Mouse (Mus musculus) kidney, embryonic 15.5 days (tissue): ENCODE data around the gene Tmem185b. TPM values are rescaled to one million over a fixed set of nuclear protein-coding genes. Genes with fewer than 3 reads are reported as not detected.
A peak's percentile ranks its signal among the peaks of the same experiment; 100 is the strongest.

Experiments
- ATAC-seq: fragments of 200-750 bp; cut with Nextera tagmentation; replicated peaks from 2 replicates; pipeline ENCODE4 v1.8.0; 2017; ENCODE audit warnings: moderate TSS enrichment; ENCODE audit not compliant: low FRiP score
- H3K27ac ChIP-seq: fragments of 300-500 bp; sonication (generic); 2 replicates; pipeline ENCODE4 v1.5.1; 2015; ENCODE audit warnings: mild to moderate bottlenecking, inconsistent platforms
- H3K27me3 ChIP-seq: fragments of 300-500 bp; sonication (generic); 2 replicates; pipeline ENCODE4 v1.6.1; 2015; ENCODE audit warnings: inconsistent platforms
- H3K36me3 ChIP-seq: fragments of 300-500 bp; sonication (generic); 2 replicates; pipeline ENCODE4 v1.6.1; 2015; ENCODE audit warnings: inconsistent platforms
- H3K4me1 ChIP-seq: fragments of 300-500 bp; sonication (generic); 2 replicates; pipeline ENCODE4 v1.6.1; 2015; ENCODE audit warnings: inconsistent platforms
- H3K4me2 ChIP-seq: fragments of 300-500 bp; sonication (generic); 2 replicates; pipeline ENCODE4 v1.6.1; 2015; ENCODE audit warnings: moderate library complexity, mild to moderate bottlenecking, inconsistent platforms
- H3K4me3 ChIP-seq: fragments of 300-500 bp; sonication (generic); replicated peaks from 2 replicates; pipeline ENCODE4 v1.5.1; 2015; ENCODE audit warnings: mild to moderate bottlenecking, inconsistent platforms
- H3K9ac ChIP-seq: fragments of 300-500 bp; sonication (generic); 2 replicates; pipeline ENCODE4 v1.6.1; 2015; ENCODE audit warnings: mild to moderate bottlenecking, inconsistent platforms
- H3K9me3 ChIP-seq: fragments of 300-500 bp; sonication (generic); replicated peaks from 2 replicates; pipeline ENCODE4 v1.6.1; 2016; ENCODE audit warnings: inconsistent platforms
- WGBS: fragments of 180-500 bp; shearing (Covaris S2); methylation state at CpG from one replicate; pipeline ENCODE4 v1.1.7; 2015; ENCODE audit warnings: mixed read lengths; 5-methylcytosine and 5-hydroxymethylcytosine counted together
- polyA plus RNA-seq: library from polyadenylated mRNA; unstranded; fragments of >200 nt; fragmentation: Nextera tagmentation; extraction: Ambion mirVana; gene quantifications from 2 replicates; pipeline ENCODE4 v1.2.1, GENCODE M21; 2015

Gene Tmem185b
- polyA plus RNA-seq, 1 experiment from 2014 or later = 29.8 TPM

- Histone ChIP-seq H3K36me3 (peaks cover 18% of the 10 kb centered on the region; the same call in 1 of the 2 replicates), H3K4me1 (peaks cover 34% of the 10 kb centered on the region), H3K4me2 (peak within 1 kb of the TSS; percentile 73), H3K9ac (peak within 1 kb of the TSS; percentile 67), H3K27ac (peak within 1 kb of the TSS; percentile 87), H3K9me3 (no peaks in the 10 kb centered on the region), H3K4me3 (peak within 1 kb of the TSS; percentile 79), H3K27me3 (no peaks in the 10 kb centered on the region)
- WGBS = under 1% methylated on average over 57 of the region's 57 CpGs
- peak; percentile 98 for ATAC-seq
Measured at GRCm38 (mm10) chr1:119504260-119505062, 21.5 kb upstream of the Tmem185b start, which contains the start of gene Ralb. Gene Ralb, minus strand, starts transcription at chr1:119504794.

- Histone ChIP-seq H3K4me3 (no peak overlapping the region), H3K27ac (no peak overlapping the region), H3K9me3 (no peaks in the 10 kb centered on the region), H3K4me2 (no peak overlapping the region), H3K36me3 (peaks cover 8% of the 10 kb centered on the region; the same call in 1 of the 2 replicates), H3K9ac (no peak overlapping the region), H3K27me3 (no peaks in the 10 kb centered on the region), H3K4me1 (peaks cover 42% of the 10 kb centered on the region)
- ATAC-seq = no peak
- 90% methylated on average over 3 of the region's 3 CpGs for WGBS
Measured at GRCm38 (mm10) chr1:119505951-119506350, 20.0 kb upstream of the Tmem185b start.

- Histone ChIP-seq H3K27ac (peak overlapping the region; percentile 69), H3K9ac (no peak overlapping the region), H3K9me3 (no peaks in the 10 kb centered on the region), H3K4me2 (no peak overlapping the region), H3K4me1 (peaks cover 28% of the 10 kb centered on the region), H3K36me3 (no peaks in the 10 kb centered on the region), H3K27me3 (no peaks in the 10 kb centered on the region), H3K4me3 (no peak overlapping the region)
- ATAC-seq = no peak
- WGBS = 42% methylated on average over 4 of the region's 4 CpGs
Measured at GRCm38 (mm10) chr1:119508548-119508947, 17.4 kb upstream of the Tmem185b start.

DNA sequence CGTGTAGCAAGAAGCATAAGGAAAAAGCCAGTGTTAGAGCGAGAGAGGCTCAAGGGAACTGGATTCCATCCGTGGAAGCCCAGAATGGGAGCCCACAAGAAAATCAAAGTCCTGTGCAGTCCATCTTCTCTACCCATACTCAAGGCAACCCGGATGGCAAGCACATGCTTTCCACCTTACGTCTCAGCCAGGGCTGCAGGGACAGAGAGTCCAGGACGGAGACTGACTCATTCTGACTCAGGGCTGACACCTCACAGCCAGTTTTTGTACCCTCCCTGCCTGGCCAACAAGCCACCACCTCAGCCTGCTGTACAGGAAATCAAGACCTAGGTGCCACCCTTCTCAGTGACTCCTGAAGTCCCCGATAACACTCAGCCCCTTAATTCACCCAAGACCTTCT, 16.5 kb upstream of the Tmem185b start:
- no peaks in the 10 kb centered on the region for H3K27me3 ChIP-seq
- 85% methylated on average over 7 of the region's 7 CpGs for WGBS
- no peak overlapping the region for H3K9ac ChIP-seq
- H3K4me1 ChIP-seq = peaks cover 25% of the 10 kb centered on the region
- H3K36me3 ChIP-seq = no peaks in the 10 kb centered on the region
- no peak overlapping the region for H3K4me3 ChIP-seq
- H3K4me2 ChIP-seq = no peak overlapping the region
- no peaks in the 10 kb centered on the region for H3K9me3 ChIP-seq
- no peak for ATAC-seq
- no peak overlapping the region for H3K27ac ChIP-seq

- Histone ChIP-seq H3K36me3 (no peaks in the 10 kb centered on the region), H3K9ac (no peak overlapping the region), H3K9me3 (no peaks in the 10 kb centered on the region), H3K4me2 (no peak overlapping the region), H3K27ac (peak overlapping the region; percentile 78), H3K4me3 (no peak overlapping the region), H3K27me3 (no peaks in the 10 kb centered on the region), H3K4me1 (peaks cover 18% of the 10 kb centered on the region)
- 55% methylated on average over 9 of the region's 9 CpGs for WGBS
- ATAC-seq = no peak
Measured at GRCm38 (mm10) chr1:119510409-119510808, 15.6 kb upstream of the Tmem185b start.

GRCm38 (mm10) chr1:119510857-119511256, 15.1 kb upstream of the Tmem185b start:
- no peaks in the 10 kb centered on the region for H3K27me3 ChIP-seq
- peak overlapping the region; percentile 78 for H3K27ac ChIP-seq
- peak; percentile 31; the same call in 1 of the 2 replicates for ATAC-seq
- H3K4me3 ChIP-seq = no peak overlapping the region
- no peak overlapping the region for H3K9ac ChIP-seq
- no peaks in the 10 kb centered on the region for H3K9me3 ChIP-seq
- WGBS = 52% methylated on average over 8 of the region's 8 CpGs
- H3K4me1 ChIP-seq = peaks cover 15% of the 10 kb centered on the region
- no peak overlapping the region for H3K4me2 ChIP-seq
- no peaks in the 10 kb centered on the region for H3K36me3 ChIP-seq

DNA sequence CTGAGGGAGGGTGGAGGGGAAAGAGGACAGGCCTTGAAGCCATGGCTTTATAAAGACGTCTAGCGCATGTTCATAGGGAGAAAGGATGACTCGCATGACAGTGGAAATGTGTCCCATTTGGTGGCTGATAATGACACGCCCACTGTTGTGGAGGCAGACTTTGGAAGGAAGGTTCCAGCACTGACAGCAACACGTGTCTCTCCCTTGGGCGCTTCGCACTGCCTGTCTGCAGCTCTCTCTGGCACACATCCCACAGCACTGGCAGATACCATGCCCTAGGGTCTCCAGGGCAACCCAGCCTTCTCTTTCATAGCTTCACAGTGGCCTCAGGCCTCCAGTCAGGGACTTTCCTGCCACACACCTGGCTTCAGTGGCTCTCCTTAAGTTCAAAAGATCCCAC, 7.9 kb upstream of the Tmem185b start:
- Histone ChIP-seq H3K4me3 (no peak overlapping the region), H3K9me3 (no peaks in the 10 kb centered on the region), H3K9ac (no peak overlapping the region), H3K4me1 (0 out of 2 replicates have a peak, but pooled peaks cover 4% of the 10 kb centered on the region), H3K27ac (no peak overlapping the region), H3K36me3 (no peaks in the 10 kb centered on the region), H3K27me3 (no peaks in the 10 kb centered on the region), H3K4me2 (no peak overlapping the region)
- WGBS = 77% methylated on average over 7 of the region's 7 CpGs
- no peak for ATAC-seq

DNA sequence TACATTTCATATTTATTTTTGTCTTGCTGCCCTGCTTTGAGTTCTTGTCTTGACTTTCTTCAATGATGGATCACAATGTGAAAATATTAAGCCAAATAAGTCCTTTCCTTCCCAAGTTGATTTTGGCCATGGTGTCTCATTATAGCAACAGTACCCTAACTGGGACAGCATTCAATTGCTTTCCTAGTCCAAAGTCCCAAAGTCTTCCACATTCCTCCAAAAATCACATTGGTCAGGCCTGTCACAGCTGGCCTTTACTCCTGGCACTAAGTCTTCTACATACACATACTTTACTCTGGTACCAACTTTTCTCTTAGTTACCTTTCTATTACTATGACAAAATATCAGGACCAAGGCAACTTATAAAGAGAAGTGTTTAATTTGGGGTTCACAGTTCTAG, 7.2 kb upstream of the Tmem185b start:
- H3K27me3 ChIP-seq = no peaks in the 10 kb centered on the region
- no peak overlapping the region for H3K4me2 ChIP-seq
- no peaks in the 10 kb centered on the region for H3K9me3 ChIP-seq
- H3K9ac ChIP-seq = no peak overlapping the region
- H3K36me3 ChIP-seq = no peaks in the 10 kb centered on the region
- H3K4me3 ChIP-seq = no peak overlapping the region
- ATAC-seq = no peak
- peaks cover 5% of the 10 kb centered on the region; the same call in 1 of the 2 replicates for H3K4me1 ChIP-seq
- H3K27ac ChIP-seq = no peak overlapping the region

DNA sequence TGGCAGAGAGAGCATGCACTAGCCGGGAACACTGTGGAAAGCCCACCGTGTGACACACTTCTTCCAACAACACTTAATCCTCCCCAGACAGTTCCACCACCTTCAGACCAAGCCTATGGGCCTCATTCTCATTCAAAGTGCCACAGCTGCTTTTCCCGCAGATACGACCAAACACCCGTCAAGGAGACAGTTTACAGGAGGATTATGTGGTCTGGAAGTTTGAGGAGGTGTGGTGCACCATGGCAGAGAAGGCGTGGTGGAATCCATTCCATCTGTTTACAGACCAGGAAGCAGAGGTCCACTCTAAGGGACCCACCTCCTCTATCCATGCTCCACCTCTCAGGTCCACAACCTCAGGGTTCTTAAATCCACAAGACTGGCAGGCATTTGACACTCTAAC, 6.7 kb upstream of the Tmem185b start:
- no peak overlapping the region for H3K4me2 ChIP-seq
- H3K4me3 ChIP-seq = no peak overlapping the region
- H3K27ac ChIP-seq = no peak overlapping the region
- H3K9me3 ChIP-seq = no peaks in the 10 kb centered on the region
- 78% methylated on average over 6 of the region's 6 CpGs for WGBS
- no peak overlapping the region for H3K9ac ChIP-seq
- H3K4me1 ChIP-seq = peaks cover 10% of the 10 kb centered on the region; the same call in 1 of the 2 replicates
- no peaks in the 10 kb centered on the region for H3K36me3 ChIP-seq
- ATAC-seq = no peak
- H3K27me3 ChIP-seq = no peaks in the 10 kb centered on the region

DNA sequence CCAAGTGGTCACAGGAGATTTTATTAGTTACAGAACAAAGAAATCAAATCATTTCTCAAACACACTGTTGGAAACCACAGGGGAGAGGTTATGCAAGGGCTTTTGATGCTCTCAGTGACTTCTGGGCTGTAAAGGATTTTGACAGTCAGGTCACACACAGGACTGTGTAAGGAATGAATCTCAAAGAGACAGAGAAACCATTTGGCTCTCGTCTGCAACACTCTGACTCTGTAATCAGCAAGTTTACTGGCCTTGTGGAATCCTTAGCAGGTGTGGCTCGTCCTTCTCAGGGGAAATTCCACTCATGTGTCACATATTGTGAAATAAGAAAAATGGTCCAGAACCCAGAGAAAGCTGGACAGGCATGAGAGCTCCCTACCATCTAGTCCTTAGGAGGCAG, 4.9 kb upstream of the Tmem185b start:
- Histone ChIP-seq H3K4me1 (peaks cover 21% of the 10 kb centered on the region), H3K9ac (no peak overlapping the region), H3K4me3 (no peak overlapping the region), H3K36me3 (no peaks in the 10 kb centered on the region), H3K4me2 (no peak overlapping the region), H3K27me3 (no peaks in the 10 kb centered on the region), H3K9me3 (no peaks in the 10 kb centered on the region), H3K27ac (no peak overlapping the region)
- 43% methylated on average over 2 of the region's 2 CpGs for WGBS
- no peak for ATAC-seq

- Histone ChIP-seq H3K36me3 (peaks cover 2% of the 10 kb centered on the region), H3K4me2 (no peak overlapping the region), H3K9me3 (0 out of 2 replicates have a peak, but pooled peaks cover 1% of the 10 kb centered on the region), H3K27ac (no peak overlapping the region), H3K4me3 (no peak overlapping the region), H3K9ac (no peak overlapping the region), H3K27me3 (no peaks in the 10 kb centered on the region), H3K4me1 (peaks cover 26% of the 10 kb centered on the region)
- no peak for ATAC-seq
- 84% methylated on average over 7 of the region's 7 CpGs for WGBS
Measured at GRCm38 (mm10) chr1:119521681-119522080, 4.3 kb upstream of the Tmem185b start.

DNA sequence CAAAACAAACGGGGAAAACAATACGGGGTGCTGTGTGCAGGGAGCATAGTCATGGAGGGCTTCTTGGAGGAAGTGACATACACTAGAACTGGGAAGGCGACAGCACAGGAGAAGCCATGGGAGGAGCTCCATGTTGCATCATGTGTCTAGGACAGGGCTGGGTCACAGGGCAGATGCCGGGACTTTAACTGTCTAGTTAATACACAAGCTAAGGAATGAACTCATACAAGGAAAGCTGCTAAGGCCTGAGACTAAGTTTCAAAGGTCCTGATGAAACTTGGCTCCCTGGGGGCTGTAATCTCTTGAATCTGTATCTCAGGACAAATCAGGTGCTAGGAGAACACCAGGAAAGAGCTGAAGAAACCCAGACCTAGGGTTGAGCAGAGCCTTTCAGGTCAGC, 3.2 kb upstream of the Tmem185b start:
- H3K9me3 ChIP-seq = peaks cover 9% of the 10 kb centered on the region; the same call in 1 of the 2 replicates
- H3K27ac ChIP-seq = no peak overlapping the region
- no peaks in the 10 kb centered on the region for H3K27me3 ChIP-seq
- no peak overlapping the region for H3K4me3 ChIP-seq
- 80% methylated on average over 4 of the region's 4 CpGs for WGBS
- ATAC-seq = no peak
- H3K36me3 ChIP-seq = peaks cover 13% of the 10 kb centered on the region
- H3K4me2 ChIP-seq = no peak overlapping the region
- H3K9ac ChIP-seq = no peak overlapping the region
- peaks cover 30% of the 10 kb centered on the region for H3K4me1 ChIP-seq
